Mouse (Mus musculus): Measurements from ENCODE around the gene Olfr224. TPM values are rescaled to one million over a fixed set of nuclear protein-coding genes. Genes with fewer than 3 reads are reported as not detected.

Olfr224 gene
- not detected for polyA plus RNA-seq (2017; shearing (Covaris generic))

DNA sequence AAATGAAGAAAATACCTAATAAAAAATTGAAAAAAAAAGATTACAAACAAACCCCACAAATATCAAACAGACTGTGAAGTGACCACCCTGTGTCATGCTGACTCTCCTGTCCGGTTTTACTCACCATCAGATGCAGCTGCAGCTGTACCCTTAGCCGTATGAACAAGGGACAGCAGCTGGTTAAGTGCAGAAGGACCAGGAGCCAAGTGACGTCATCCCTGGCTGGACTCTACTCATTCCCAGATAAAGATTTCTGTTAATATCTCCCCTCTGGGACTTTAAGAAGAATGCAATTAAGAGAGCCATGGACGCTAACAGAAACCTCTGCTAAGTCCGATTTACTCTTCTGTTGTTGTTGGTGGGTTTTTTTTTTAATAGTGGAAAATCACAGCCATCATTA is at the start of gene Olfr224:
Olfr224 (minus strand) TSS at position 149 of the 400 bp plus-strand sequence.

DNA sequence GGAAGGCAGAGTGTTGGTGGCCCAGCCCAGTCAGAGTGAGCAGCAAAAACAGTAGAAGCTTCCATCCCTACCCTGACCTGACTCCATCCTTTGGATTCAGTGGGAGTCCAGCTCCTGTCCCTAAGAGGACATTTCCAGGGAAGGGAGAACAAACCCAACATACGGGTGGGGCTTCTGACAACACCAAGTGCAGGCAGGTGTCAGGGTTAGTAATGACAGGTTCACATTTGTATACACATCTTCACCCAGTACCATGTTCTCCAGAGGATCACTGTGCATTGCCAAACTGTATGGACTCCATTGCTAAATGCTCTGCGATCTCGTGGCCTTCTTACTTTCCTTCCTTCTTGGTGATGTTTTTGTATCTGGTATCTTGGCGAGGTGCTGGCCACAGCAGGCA is 45.6 kb upstream of the Olfr224 start, which contains the start of gene 2210407C18Rik:
2210407C18Rik (minus strand) TSS at position 101 of the 400 bp plus-strand sequence.

DNA sequence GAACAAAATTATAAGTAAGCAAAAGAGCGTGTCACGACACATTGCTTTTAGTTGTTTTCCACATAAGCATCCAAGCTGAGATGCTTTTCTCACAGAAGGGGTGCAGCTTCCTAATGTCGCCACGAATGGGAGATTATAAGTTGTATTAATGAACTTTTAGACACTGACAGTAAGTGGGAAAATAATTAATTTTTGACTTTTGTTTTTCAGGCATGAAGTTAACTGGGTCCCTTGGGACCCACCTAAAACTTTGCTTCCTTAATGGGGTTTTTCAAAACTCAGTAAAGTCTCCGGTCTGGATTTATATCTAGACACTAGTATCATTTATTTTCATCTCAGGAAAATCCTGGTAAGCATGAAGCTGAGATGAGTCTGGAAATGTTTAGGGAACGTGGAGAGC is 24.5 kb upstream of the Olfr224 start, which contains the start of gene Olfr324:
Olfr324 (plus strand) TSS at position 301 of the 400 bp plus-strand sequence.

DNA sequence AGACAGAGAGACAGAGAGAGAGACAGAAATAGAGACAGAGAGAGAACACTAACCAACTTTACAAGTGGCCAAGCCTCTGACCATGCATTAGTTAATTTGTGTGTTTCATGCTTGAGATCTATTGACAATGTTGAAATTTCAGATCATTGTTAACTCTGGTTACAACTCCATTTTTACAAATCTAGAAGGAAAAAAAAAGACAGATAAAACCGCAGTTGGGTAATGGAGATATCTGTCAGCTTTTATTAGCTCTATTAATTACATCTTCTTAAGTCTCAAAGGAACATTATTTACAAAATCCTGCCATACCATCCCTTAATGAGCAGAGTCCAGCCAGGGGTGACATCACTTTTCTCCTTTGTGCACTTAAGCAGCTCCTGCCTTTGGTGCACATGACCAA is 7.1 kb upstream of the Olfr224 start, which contains the start of gene Olfr325:
Olfr325 (plus strand) TSS at position 301 of the 400 bp plus-strand sequence.

DNA sequence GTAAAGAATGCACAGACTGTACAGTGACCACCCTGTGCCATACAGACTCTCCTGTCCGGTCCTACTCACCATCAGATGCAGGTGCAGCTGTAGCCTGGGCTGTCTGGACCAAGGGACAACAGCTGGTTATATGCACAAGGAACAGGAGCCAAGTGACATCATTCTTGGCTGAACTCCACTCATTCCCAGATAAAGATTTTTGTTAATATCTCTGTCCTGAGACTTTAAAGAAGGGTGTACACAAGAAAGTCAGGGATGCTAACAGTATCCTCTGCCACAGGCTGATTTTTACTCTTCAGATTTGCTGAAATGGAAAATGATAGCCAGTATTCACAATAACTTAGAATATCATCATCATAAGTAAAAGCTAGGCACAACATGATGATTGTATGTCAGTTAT is 14.8 kb downstream of the Olfr224 start, which contains the start of gene Olfr328:
Olfr328 (minus strand) TSS at position 101 of the 400 bp plus-strand sequence.

DNA sequence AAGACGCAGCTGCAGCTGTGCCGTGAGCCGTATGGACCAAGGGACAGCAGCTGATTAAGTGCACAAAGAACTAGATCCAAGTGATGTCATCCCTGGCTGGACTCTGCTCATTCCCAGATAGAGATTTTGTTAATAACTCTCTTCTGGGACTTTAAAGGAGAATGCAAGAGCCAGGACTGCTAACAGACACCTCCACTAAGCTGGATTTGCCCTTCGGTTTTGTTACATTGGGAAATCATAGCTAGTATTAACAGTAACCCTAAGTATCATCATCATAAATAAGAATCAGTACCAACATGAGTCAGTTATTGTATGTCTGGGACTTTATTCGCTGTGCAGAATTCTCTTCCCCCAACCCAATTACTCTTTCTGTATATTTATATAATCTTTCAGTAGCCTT is 24.0 kb downstream of the Olfr224 start, which contains the start of gene Olfr329-ps:
Olfr329-ps (minus strand) TSS at position 101 of the 400 bp plus-strand sequence.

DNA sequence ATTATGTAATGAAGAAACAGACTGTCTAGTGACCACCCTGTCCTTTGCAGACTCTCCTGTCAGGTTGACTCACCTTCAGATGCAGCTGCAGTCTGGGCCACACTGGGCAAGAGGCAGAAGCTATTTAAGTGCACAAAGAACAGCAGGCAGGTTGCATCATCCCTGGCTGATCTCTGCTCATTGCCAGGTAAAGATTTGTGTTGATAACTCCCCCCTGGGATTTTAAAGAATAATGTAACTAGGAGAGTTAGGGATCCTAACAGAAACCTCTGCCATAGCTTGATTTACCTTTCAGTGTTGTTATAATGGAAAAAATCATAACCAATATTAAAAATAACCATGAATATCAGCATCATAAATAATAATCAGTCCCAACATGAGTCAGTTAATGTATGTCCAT is 35.6 kb downstream of the Olfr224 start, which contains the start of gene Olfr330:
Olfr330 (minus strand) TSS at position 101 of the 400 bp plus-strand sequence.

Other genes starting within 250 kb of the Olfr224 start
- 53.7 TPM for gene Zfp672, start 240.2 kb downstream of the Olfr224 start, polyA plus RNA-seq (2017; shearing (Covaris generic))
- 30.6 TPM for gene Sh3bp5l, start 239.8 kb downstream of the Olfr224 start, polyA plus RNA-seq (2017; shearing (Covaris generic))
- not detected for gene Lypd8, start 191.5 kb downstream of the Olfr224 start, polyA plus RNA-seq (2017; shearing (Covaris generic))
- not detected for gene 1810065E05Rik, start 149.4 kb downstream of the Olfr224 start, polyA plus RNA-seq (2017; shearing (Covaris generic))
- gene Gm12253, start 138.0 kb downstream of the Olfr224 start, polyA plus RNA-seq (2017; shearing (Covaris generic)): not detected
- not detected for gene Lypd9, start 117.6 kb downstream of the Olfr224 start, polyA plus RNA-seq (2017; shearing (Covaris generic))
- gene Olfr30, start 108.3 kb downstream of the Olfr224 start, polyA plus RNA-seq (2017; shearing (Covaris generic)): not detected
- not detected for gene Olfr332, start 78.0 kb downstream of the Olfr224 start, polyA plus RNA-seq (2017; shearing (Covaris generic))
- not detected for gene Olfr331, start 68.0 kb downstream of the Olfr224 start, polyA plus RNA-seq (2017; shearing (Covaris generic))
- not detected for gene Olfr330, start 35.7 kb downstream of the Olfr224 start, polyA plus RNA-seq (2017; shearing (Covaris generic))
- not detected for gene Olfr329-ps, start 24.1 kb downstream of the Olfr224 start, polyA plus RNA-seq (2017; shearing (Covaris generic))
- not detected for gene Olfr328, start 14.9 kb downstream of the Olfr224 start, polyA plus RNA-seq (2017; shearing (Covaris generic))
- not detected for gene Olfr325, start 7.2 kb upstream of the Olfr224 start, polyA plus RNA-seq (2017; shearing (Covaris generic))
- not detected for gene Olfr324, start 24.6 kb upstream of the Olfr224 start, polyA plus RNA-seq (2017; shearing (Covaris generic))
- not detected for gene 2210407C18Rik, start 45.5 kb upstream of the Olfr224 start, polyA plus RNA-seq (2017; shearing (Covaris generic))
- gene Olfr323, start 59.9 kb upstream of the Olfr224 start, polyA plus RNA-seq (2017; shearing (Covaris generic)): not detected
- not detected for gene Trim58, start 69.9 kb upstream of the Olfr224 start, polyA plus RNA-seq (2017; shearing (Covaris generic))
- not detected for gene Olfr322, start 88.2 kb upstream of the Olfr224 start, polyA plus RNA-seq (2017; shearing (Covaris generic))
- gene Olfr320, start 110.5 kb upstream of the Olfr224 start, polyA plus RNA-seq (2017; shearing (Covaris generic)): not detected
- gene Olfr319, start 128.6 kb upstream of the Olfr224 start, polyA plus RNA-seq (2017; shearing (Covaris generic)): not detected
- gene Olfr318, start 153.5 kb upstream of the Olfr224 start, polyA plus RNA-seq (2017; shearing (Covaris generic)): 0.09 TPM
- not detected for gene Olfr317, start 168.7 kb upstream of the Olfr224 start, polyA plus RNA-seq (2017; shearing (Covaris generic))
- gene Olfr316, start 182.2 kb upstream of the Olfr224 start, polyA plus RNA-seq (2017; shearing (Covaris generic)): not detected
- gene Olfr315, start 202.6 kb upstream of the Olfr224 start, polyA plus RNA-seq (2017; shearing (Covaris generic)): not detected
- 0.10 TPM for gene Olfr314, start 212.4 kb upstream of the Olfr224 start, polyA plus RNA-seq (2017; shearing (Covaris generic))
- gene Fam183b, start 231.4 kb upstream of the Olfr224 start, polyA plus RNA-seq (2017; shearing (Covaris generic)): not detected
- not detected for gene Olfr313, start 244.4 kb upstream of the Olfr224 start, polyA plus RNA-seq (2017; shearing (Covaris generic))

Data from CD4-positive, CD25-positive, alpha-beta regulatory T cell, adult 9 weeks (primary cell).